Mouse (Mus musculus) gastrocnemius, adult 2 months (tissue): ENCODE measurements around the gene Prr13. TPM values are rescaled to one million over a fixed set of nuclear protein-coding genes. Genes with fewer than 3 reads are reported as not detected.

Source experiments
- DNase-seq: peaks from one replicate; pipeline ENCODE4 v3.0.0; 2022
- H3K27ac ChIP-seq: fragments of 200-600 bp; 2 replicates; pipeline ENCODE4 v1.8.1; 2022; ENCODE audit warnings: mild to moderate bottlenecking
- H3K4me3 ChIP-seq: fragments of 200-600 bp; 2 replicates; pipeline ENCODE4 v1.8.1; 2022; ENCODE audit warnings: mild to moderate bottlenecking, moderate library complexity
- CTCF ChIP-seq: fragments of 200-600 bp; IDR thresholded peaks from 2 replicates; pipeline ENCODE4 v1.8.1; 2022; ENCODE audit warnings: antibody characterized with exemption, mild to moderate bottlenecking, moderate library complexity
- intact Hi-C: fragments of 180-260 bp; cut with DNase I; formaldehyde crosslinking; loops from one replicate; pipeline ENCODE4 v1.15.1; 2025
- total RNA-seq, 2 experiments: library from RNA; stranded (reverse); gene quantifications; 2 replicates each; pipeline ENCODE4 v1.2.3; 2021

Gene Prr13
- total RNA-seq, 2 experiments from 2014 or later = 17.3 to 18.2 TPM

DNA sequence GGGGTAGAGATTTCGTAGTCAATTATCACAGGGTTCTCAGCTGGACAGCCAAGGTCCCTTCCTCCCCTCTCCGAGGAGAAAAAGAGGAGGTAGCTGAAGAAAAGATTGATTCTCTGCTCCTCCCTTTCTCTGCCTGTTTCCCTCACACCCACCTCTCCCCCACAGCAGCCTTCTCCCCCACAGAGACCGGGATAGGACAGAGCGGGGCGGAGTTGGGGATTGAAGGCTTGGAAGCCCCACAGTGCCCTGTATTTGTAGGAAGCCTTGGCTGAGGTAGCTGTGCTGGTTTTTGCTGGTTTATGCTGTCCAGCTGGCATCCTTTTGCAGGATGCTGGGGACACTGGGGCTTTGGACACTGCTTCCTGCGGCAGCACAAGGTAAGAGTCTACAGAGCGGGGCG lies 13.7 kb upstream of the Prr13 start, which contains the start of gene Amhr2:
TSS of gene Amhr2 (plus strand) at position 222 of the 400 bp plus-strand sequence.
- DNase-seq = no peak
- Histone ChIP-seq H3K27ac (no peak within 1 kb of the TSS), H3K4me3 (no peak within 1 kb of the TSS)
- intact Hi-C loops = no loop called here
- no peak for TF ChIP-seq CTCF

- intact Hi-C loops = no loop called here
- DNase-seq = no peak
- Histone ChIP-seq H3K4me3 (no peak overlapping the region), H3K27ac (no peak overlapping the region)
- TF ChIP-seq CTCF = no peak
These were observed 12.4 kb upstream of the Prr13 start for GRCm38 (mm10) chr15:102446448-102446847.

- DNase-seq = no peak
- no peak for TF ChIP-seq CTCF
- no peak overlapping the region for H3K4me3 ChIP-seq
- intact Hi-C loops = no loop called here
- no peak overlapping the region for H3K27ac ChIP-seq
These were observed 9.5 kb upstream of the Prr13 start for GRCm38 (mm10) chr15:102449366-102449765.

DNA sequence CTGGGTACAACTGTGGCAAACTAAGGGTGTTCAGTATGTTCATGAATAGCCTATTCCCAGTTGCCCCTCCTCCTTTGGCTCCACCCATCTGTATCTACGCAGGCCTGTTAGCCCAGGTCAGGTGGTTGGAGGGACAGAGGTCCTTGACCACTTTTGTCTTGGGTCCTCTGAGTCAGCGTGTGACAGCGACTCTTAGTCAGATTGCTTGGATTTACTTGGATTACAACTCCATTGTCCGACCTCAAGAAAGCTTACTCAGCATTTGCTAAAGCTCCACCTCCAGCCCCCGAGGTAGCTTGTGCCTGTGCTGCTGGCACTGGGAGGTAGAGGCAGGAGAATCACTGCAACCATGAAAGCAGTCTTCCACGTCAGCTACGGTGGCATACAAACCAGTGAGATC lies 7.9 kb upstream of the Prr13 start:
- peak overlapping the region; percentile 40 for H3K4me3 ChIP-seq
- intact Hi-C loops = no loop called here
- no peak for DNase-seq
- no peak for TF ChIP-seq CTCF
- no peak overlapping the region; the same call in 1 of the 2 replicates for H3K27ac ChIP-seq

DNA sequence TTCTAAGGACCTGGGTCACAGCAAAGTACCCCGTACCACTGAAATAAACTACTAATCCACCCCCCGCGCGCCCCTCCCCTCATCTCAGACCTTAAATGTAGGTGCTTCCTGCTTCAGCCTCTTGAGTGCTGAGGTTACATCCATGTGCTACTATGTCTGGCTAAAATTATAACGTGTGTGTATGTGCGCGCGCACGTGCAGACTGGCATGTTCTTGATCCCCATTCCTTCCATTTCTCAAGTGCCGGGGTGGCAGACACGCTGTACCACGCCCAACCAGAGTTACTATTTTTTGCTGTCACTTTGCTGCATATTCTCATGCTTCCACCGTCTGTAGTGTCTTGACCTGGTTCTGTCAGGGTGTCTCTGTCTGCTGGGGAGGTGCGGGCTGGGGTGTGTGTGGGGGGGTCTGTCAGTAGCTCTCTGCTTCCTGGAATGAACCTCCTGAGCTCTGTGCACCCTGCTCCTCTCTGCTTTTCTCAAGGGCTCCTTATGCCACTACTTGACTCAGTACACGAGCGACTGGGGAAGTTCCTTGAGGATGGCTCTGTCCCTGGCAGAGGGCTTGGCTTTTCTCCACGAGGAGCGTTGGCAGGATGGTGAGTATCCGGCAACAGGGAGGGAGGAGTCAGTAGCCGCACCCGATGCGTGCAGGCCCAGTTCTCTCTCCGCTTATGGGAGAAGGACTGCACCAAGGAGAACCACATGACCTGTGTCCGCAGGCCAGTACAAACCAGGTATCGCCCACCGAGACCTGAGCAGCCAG lies 7.0 kb upstream of the Prr13 start:
- Histone ChIP-seq H3K4me3 (peak overlapping the region; percentile 53), H3K27ac (peak overlapping the region; percentile 77)
- intact Hi-C loops = no loop called here
- TF ChIP-seq CTCF = no peak
- DNase-seq = peak; percentile 84

DNA sequence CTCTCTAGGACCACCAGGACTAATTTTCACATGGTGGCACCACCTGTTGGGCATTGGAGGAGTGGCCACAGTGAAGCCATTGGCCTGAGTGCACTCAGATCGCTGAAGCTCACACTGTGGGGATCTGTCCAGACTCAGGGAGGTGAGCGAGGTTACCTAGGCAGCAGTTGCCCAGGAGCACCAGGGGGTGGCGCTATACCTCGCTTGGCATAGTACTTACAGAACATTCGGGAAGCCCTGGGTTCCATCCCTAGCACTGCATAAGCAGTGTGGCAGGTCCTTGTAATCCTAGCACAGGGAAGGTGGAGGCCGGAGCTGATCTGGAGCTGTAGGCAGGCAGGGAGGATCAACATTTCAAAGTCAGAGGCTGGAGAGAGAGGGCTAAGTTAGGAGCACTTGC lies 2.8 kb upstream of the Prr13 start:
- no peak for DNase-seq
- intact Hi-C loops = no loop called here
- Histone ChIP-seq H3K27ac (no peak overlapping the region), H3K4me3 (no peak overlapping the region)
- peak; percentile 50 for TF ChIP-seq CTCF

DNA sequence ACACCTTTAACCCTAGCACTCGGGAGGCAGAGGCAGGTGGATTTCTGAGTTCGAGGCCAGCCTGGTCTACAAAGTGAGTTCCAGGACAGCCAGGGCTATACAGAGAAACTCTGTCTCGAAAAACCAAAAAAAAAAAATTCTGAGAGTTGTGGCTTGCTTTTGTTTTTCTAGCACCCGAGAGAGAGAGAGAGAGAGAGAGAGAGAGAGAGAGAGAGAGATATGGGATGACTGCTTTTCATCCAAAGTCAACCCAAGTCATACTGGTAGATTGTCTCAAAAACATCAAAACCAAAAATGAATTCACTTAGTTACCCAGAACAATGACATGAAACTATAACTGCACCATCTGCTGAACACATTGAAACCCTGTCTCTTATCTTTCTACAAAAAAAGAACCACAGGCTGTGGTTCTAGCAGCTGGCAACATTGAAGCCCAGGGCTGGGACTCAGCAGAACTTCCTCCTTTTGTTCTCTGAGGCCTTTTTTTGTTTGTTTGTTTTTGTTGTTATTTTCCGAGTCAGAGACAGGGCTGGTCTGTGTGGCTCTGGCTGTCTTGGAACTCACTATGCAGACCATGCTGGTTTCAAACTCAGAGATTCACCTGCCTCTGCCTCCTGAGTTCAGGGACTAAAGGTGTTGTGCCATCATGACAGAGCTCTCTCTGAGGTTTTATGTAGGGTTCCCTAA lies 635 bp upstream of the Prr13 start:
- no peak for TF ChIP-seq CTCF
- peak overlapping the region; percentile 79 for H3K4me3 ChIP-seq
- no peak for DNase-seq
- peak overlapping the region; percentile 89 for H3K27ac ChIP-seq
- intact Hi-C loops = no loop called here

DNA sequence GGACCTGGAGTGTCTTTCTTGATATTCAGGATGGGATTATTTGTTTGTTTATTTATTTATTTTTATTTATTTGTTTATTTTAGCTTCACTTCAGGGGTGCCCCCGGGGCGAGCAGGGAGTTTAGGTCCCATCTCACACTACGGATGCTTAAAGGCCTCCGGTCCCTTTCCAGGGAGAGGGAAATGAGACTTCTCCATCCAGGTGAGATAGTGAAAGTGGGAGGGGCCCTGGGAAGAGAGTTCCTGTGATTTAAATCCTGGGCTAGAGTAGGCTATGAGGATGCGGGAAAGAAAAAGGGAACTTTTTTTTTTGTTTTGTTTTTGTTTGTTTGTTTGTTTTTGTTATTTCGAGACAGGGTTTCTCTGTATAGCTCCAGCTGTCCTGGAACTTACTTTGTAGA lies 553 bp downstream of the Prr13 start:
- intact Hi-C loops = no loop called here
- H3K27ac ChIP-seq = peak overlapping the region; percentile 89

DNA sequence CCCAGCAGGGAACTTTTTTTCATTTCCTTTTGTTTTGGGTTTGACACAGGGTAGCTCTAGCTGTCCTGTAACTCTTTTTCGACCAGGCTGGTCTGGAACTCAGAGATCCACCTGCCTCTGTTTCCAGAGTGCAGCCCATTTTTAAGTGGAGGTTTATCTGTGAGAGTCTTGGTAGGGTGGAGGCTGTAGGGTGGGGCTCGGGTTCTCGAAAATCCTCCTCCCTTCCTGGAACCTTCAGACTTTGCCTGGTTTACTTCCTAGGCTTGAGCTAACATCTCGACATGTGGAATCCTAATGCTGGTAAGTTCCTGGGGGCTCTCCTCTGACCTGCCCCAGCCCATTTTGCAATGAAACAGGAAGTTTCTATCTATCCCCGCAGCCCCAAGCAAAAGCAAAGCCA lies 1.0 kb downstream of the Prr13 start:
- peak overlapping the region; percentile 89 for H3K27ac ChIP-seq
- intact Hi-C loops = no loop called here
- peak overlapping the region; percentile 79 for H3K4me3 ChIP-seq
- no peak for TF ChIP-seq CTCF
- no peak for DNase-seq

More for the DNA sequence above, 553 bp downstream of the Prr13 start:
- no peak for DNase-seq
- no peak for TF ChIP-seq CTCF
- H3K4me3 ChIP-seq = peak overlapping the region; percentile 79

DNA sequence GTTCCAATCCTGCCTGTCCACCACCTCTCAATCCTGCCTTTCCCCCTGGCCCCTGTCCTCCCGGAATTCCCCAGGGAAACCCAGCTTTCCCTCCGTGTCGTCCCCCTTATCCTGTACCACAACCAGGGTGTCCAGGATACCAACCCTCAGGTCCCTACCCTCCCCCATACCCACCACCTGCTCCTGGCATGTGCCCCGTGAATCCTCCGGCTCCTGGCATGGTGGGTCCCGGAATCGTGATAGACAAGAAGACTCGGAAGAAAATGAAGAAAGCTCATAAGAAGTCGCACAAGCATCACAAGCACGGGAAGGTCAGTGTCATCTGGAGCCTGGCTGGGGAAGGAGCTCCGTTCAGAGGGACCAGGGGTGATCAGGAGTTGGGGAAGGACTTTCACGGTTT lies 1.6 kb downstream of the Prr13 start:
- peak overlapping the region; percentile 89 for H3K27ac ChIP-seq
- H3K4me3 ChIP-seq = peak overlapping the region; percentile 79
- TF ChIP-seq CTCF = no peak
- DNase-seq = no peak
- intact Hi-C loops = no loop called here

- Histone ChIP-seq H3K27ac (peak overlapping the region; percentile 89), H3K4me3 (peak overlapping the region; percentile 79)
- intact Hi-C loops = no loop called here
- no peak for TF ChIP-seq CTCF
- DNase-seq = no peak
These were observed 2.1 kb downstream of the Prr13 start for GRCm38 (mm10) chr15:102460971-102461370.

- no peak for DNase-seq
- peak overlapping the region; percentile 89; the same call in 1 of the 2 replicates for H3K27ac ChIP-seq
- intact Hi-C loops = no loop called here
- TF ChIP-seq CTCF = no peak
- peak overlapping the region; percentile 79; the same call in 1 of the 2 replicates for H3K4me3 ChIP-seq
These were observed 2.7 kb downstream of the Prr13 start for GRCm38 (mm10) chr15:102461430-102462075.

GRCm38 (mm10) chr15:102463666-102464065 lies 4.8 kb downstream of the Prr13 start:
- no peak for DNase-seq
- H3K4me3 ChIP-seq = no peak overlapping the region
- peak; percentile 52 for TF ChIP-seq CTCF
- intact Hi-C loops = loop anchor here (2.0 kb wide), 1 partner anchor 61 kb away; the partner anchor contains the start of gene Npff
- no peak overlapping the region for H3K27ac ChIP-seq
